Mouse (Mus musculus): ENCODE measurements around the gene Adamtsl1.

GRCm38 (mm10) chr4:86312366-86312765 lies 798.4 kb downstream of the Adamtsl1 start:
- TF ChIP-seq CTCF (IDR thresholded peaks at IDR 0.05; ENCODE audit: borderline replicate concordance, extremely low read depth, insufficient read depth, insufficient read length) (no peak), POLR2A (IDR thresholded peaks at IDR 0.05; ENCODE audit: borderline replicate concordance, extremely low read depth, insufficient read depth, insufficient read length, poor library complexity, severe bottlenecking) (no peak)

Data from brain, embryonic 14.5 days (tissue).